Comparison of ENCODE assay signal across 8 mouse cellular contexts in genomic region chrX:106717160-106717559, GRCm38 (mm10).
DNase-seq lines count a peak whose midpoint lies in the region; ATAC-seq lines count a peak whose summit lies in the region.

No protein-coding gene starts in this region.

- ATAC-seq in CD4-positive, CD25-positive, alpha-beta regulatory T cell, adult 4 months: peak; percentile 65
- ATAC-seq in activated CD4-positive, CD25-positive, alpha-beta regulatory T cell, adult 4 months: no peak

- DNase-seq in heart, postnatal 10 days: peak; percentile 2 to 7
- no peak for DNase-seq in heart, postnatal 25 days (ENCODE audit: low spot score)
- peak; percentile 27 for DNase-seq in fibroblast of lung, adult 2 months (ENCODE audit: low read depth)
- DNase-seq in kidney, postnatal 4 days: peak; percentile 7 to 24
- DNase-seq in spleen, adult 12 weeks (ENCODE audit: low spot score): no peak
- no peak for DNase-seq in gastrocnemius, postnatal 10 days

- intact Hi-C loops in heart, postnatal 10 days (cut with DNase I): no loop called here
- intact Hi-C loops in heart, postnatal 25 days (cut with DNase I): no loop called here

Comparison
In these comparisons a context has a peak if more than half of its experiments do, and no peak if none do; other contexts are left out.
1. DNase-seq: peak in heart, postnatal 10 days (2 of 2), fibroblast of lung, adult 2 months (single experiment) and kidney, postnatal 4 days (2 of 2); none in heart, postnatal 25 days (single experiment), spleen, adult 12 weeks (single experiment) and gastrocnemius, postnatal 10 days (single experiment).